ENCODE assay signal across 12 mouse cellular contexts in genomic region chr5:32239337-32239736, GRCm38 (mm10). TPM values are rescaled to one million over a fixed set of nuclear protein-coding genes. Genes with fewer than 3 reads are reported as not detected.
"Had no signal": no experiment of that assay in that cellular context is flagged by ENCODE, and none has a peak within 500 bp of the region (broad histone marks: within the 10 kb centered on the region; RNA-seq: fewer than 3 reads in every experiment).

No protein-coding gene starts in this region.

- ATAC-seq: lung, postnatal 0 days; midbrain, embryonic 15.5 days had no signal

- DNase-seq: kidney, postnatal 10 days; kidney, postnatal 4 days; left cerebral cortex, postnatal 4 days; lung, adult 2 months; lung, postnatal 4 days; right cerebral cortex, adult 18-20 months; right cerebral cortex, postnatal 25 days; thymus, adult 2 months; thymus, postnatal 25 days had no signal

RNA-seq across cellular contexts. Expression of gene Plb1, which starts 6.8 kb away (rescaled TPM):
- total RNA-seq: megakaryocyte, adult 5-6 weeks had no signal
